Mouse (Mus musculus): ENCODE results near the gene Prss22. TPM values are rescaled to one million over a fixed set of nuclear protein-coding genes. Genes with fewer than 3 reads are reported as not detected.

The Prss22 gene
- polyA plus RNA-seq, 2 experiments, result not detected

DNA sequence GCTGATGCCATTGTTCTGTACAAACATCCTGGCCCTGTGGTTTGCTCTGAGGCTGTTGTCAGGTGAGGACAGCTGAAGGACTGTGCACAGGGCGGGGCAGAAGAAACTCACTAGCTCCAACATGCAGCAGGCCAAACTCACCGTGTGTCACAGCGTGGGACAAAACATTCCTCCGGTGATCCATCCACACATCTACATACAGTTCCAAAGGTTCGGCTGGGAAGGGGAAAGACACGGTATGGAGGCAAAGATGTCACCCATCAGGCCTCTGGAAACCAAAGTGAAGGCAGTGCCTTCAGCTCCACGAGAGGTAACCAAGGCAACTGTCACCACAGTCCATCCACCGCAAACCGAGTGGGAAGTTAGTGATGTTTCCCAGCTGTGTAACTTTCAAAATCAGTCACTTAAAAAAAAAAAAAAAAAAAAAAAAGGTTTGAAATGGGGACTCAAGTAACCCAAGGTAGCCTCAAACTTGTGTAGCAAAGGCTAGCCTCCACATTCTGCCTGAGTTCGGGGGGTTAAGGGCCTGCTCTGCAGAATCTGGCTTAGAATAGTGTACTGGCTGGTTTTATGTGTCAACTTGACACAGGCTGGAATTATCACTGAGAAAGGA, 17.5 kb downstream of the Prss22 start, which contains the start of gene Prss30:
TSS of gene Prss30 (minus strand) at position 270 of the 613 bp plus-strand sequence.
- no peak for DNase-seq (ENCODE audit: low read depth in 3 of 3, low spot score in 3 of 3)
- no peak for TF ChIP-seq CTCF (IDR thresholded peaks at IDR 0.05; ENCODE audit: low read depth)
- TF ChIP-seq EP300 (IDR thresholded peaks at IDR 0.05; ENCODE audit: low read depth), result no peak
- Histone ChIP-seq H3K4me3 (ENCODE audit: insufficient read depth in 1 of 2, low read depth in 2 of 2, low read length in 2 of 2) (no peak within 1 kb of the TSS), H3K9ac (replicated peaks) (no peak within 1 kb of the TSS), H3K36me3 (replicated peaks; ENCODE audit: control insufficient read depth, insufficient read depth, low read depth) (no peaks in the 10 kb centered on the region), H3K9me3 (ENCODE audit: control insufficient read depth, low read length) (no peaks in the 10 kb centered on the region), H3K27ac (no peak within 1 kb of the TSS), H3K4me1 (replicated peaks; ENCODE audit: control insufficient read depth in 2 of 2, insufficient read depth in 2 of 2, low read length in 1 of 2) (peaks cover 0 to 3% of the 10 kb centered on the region in 2 experiments; a peak in 1 of 4 replicates), H3K27me3 (ENCODE audit: control insufficient read depth, insufficient read depth, low read length) (no peaks in the 10 kb centered on the region), H3K4me2 (ENCODE audit: low read depth) (no peak within 1 kb of the TSS)
- WGBS (ENCODE audit: insufficient replicate concordance), result 56% methylated on average over 10 of the region's 10 CpGs
- no peak for ATAC-seq (ENCODE audit: insufficient read depth)

DNA sequence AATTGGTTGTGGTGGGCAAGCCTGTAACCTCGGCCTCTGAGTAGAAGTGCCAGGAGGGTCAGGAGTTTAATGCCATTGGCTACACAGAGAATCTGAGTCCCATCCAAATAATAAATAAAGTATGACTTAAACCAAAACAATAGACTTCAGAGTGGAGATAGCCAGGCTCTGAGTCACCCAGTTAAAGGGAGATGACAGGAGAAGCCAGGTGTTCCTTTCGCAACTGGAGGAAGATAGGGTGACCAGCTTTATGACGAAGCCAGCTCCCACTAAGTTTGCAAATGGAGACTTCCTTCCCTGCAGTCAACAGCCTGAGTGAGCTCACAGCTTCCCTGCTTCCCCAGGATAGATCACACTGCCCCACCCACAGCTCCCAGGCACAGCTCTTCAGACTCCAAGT, 18.4 kb downstream of the Prss22 start:
- H3K27me3 ChIP-seq (ENCODE audit: control insufficient read depth, insufficient read depth, low read length), result no peaks in the 10 kb centered on the region
- H3K4me2 ChIP-seq (ENCODE audit: low read depth), result no peak overlapping the region
- ATAC-seq (ENCODE audit: insufficient read depth) (no peak), DNase-seq (ENCODE audit: low read depth in 3 of 3, low spot score in 3 of 3) (no peak)
- no peaks in the 10 kb centered on the region for H3K36me3 ChIP-seq (replicated peaks; ENCODE audit: control insufficient read depth, insufficient read depth, low read depth)
- 51% methylated on average over 3 of the region's 3 CpGs for WGBS (ENCODE audit: insufficient replicate concordance)
- peaks cover 0 to 3% of the 10 kb centered on the region in 2 experiments; a peak in 1 of 4 replicates for H3K4me1 ChIP-seq (replicated peaks; ENCODE audit: control insufficient read depth in 2 of 2, insufficient read depth in 2 of 2, low read length in 1 of 2)
- no peak overlapping the region for H3K27ac ChIP-seq
- H3K9ac ChIP-seq (replicated peaks), result no peak overlapping the region
- no peak overlapping the region for H3K4me3 ChIP-seq (ENCODE audit: insufficient read depth in 1 of 2, low read depth in 2 of 2, low read length in 2 of 2)
- no peaks in the 10 kb centered on the region for H3K9me3 ChIP-seq (ENCODE audit: control insufficient read depth, low read length)
- TF ChIP-seq EP300 (IDR thresholded peaks at IDR 0.05; ENCODE audit: low read depth) (no peak), CTCF (IDR thresholded peaks at IDR 0.05; ENCODE audit: low read depth) (no peak)

DNA sequence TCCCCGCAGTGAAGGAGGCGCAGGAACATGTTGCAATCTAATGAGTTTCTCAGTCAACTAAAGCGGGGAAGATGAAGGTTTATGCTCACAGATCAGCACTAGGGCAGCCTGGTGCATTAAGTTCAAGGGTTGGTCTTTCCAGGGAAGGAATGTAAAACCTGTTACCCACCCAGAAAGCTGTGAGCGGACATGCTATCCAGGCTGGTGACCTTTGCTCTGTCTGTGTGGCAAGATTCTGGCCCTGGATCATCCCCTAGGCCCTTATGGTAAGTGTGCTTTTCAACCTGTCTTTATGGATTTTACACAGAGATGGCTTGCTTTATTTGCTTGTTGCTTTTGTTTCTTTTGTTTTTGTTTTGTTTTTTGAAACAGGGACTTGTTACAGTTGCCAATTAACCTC, 21.2 kb downstream of the Prss22 start:
- no peaks in the 10 kb centered on the region for H3K9me3 ChIP-seq (ENCODE audit: control insufficient read depth, low read length)
- no peak for ATAC-seq (ENCODE audit: insufficient read depth)
- WGBS (ENCODE audit: insufficient replicate concordance), result 64% methylated on average over 4 of the region's 4 CpGs
- H3K4me1 ChIP-seq (replicated peaks; ENCODE audit: control insufficient read depth in 2 of 2, insufficient read depth in 2 of 2, low read length in 1 of 2), result no peaks in the 10 kb centered on the region
- H3K27ac ChIP-seq, result no peak overlapping the region
- no peak for DNase-seq (ENCODE audit: low read depth in 3 of 3, low spot score in 3 of 3)
- no peak overlapping the region for H3K4me3 ChIP-seq (ENCODE audit: insufficient read depth in 1 of 2, low read depth in 2 of 2, low read length in 2 of 2)
- H3K9ac ChIP-seq (replicated peaks), result no peak overlapping the region
- TF ChIP-seq CTCF (IDR thresholded peaks at IDR 0.05; ENCODE audit: low read depth) (no peak), EP300 (IDR thresholded peaks at IDR 0.05; ENCODE audit: low read depth) (no peak)
- H3K27me3 ChIP-seq (ENCODE audit: control insufficient read depth, insufficient read depth, low read length), result no peaks in the 10 kb centered on the region
- no peak overlapping the region for H3K4me2 ChIP-seq (ENCODE audit: low read depth)
- H3K36me3 ChIP-seq (replicated peaks; ENCODE audit: control insufficient read depth, insufficient read depth, low read depth), result no peaks in the 10 kb centered on the region

DNA sequence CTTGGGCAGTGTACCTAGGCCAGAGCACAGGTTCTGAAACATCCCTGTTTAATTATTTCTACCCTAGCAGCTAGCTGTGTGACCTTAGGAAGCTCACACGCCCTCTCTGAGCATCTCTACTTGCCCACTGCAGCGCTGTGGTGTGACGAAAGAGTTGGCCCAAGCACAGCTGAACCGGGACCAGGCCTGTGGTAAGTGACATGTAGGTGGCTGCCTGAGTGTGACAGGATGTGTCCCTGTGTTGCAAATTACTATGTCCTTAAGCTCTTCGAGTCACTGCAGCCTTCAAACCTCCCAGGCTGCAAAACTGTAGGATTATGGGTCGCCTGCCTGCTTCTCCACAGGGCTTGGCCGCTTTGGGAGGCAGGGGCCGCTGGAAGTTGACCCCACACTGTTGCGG, 26.6 kb downstream of the Prss22 start:
- Histone ChIP-seq H3K27ac (no peak overlapping the region), H3K4me3 (ENCODE audit: insufficient read depth in 1 of 2, low read depth in 2 of 2, low read length in 2 of 2) (no peak overlapping the region), H3K9ac (replicated peaks) (no peak overlapping the region), H3K4me2 (ENCODE audit: low read depth) (no peak overlapping the region), H3K36me3 (replicated peaks; ENCODE audit: control insufficient read depth, insufficient read depth, low read depth) (no peaks in the 10 kb centered on the region), H3K9me3 (ENCODE audit: control insufficient read depth, low read length) (no peaks in the 10 kb centered on the region), H3K4me1 (replicated peaks; ENCODE audit: control insufficient read depth in 2 of 2, insufficient read depth in 2 of 2, low read length in 1 of 2) (no peaks in the 10 kb centered on the region; a peak in 1 of 4 replicates), H3K27me3 (ENCODE audit: control insufficient read depth, insufficient read depth, low read length) (no peaks in the 10 kb centered on the region)
- no peak for DNase-seq (ENCODE audit: low read depth in 3 of 3, low spot score in 3 of 3)
- WGBS (ENCODE audit: insufficient replicate concordance), result 61% methylated on average over 9 of the region's 9 CpGs
- ATAC-seq (ENCODE audit: insufficient read depth), result no peak
- no peak for TF ChIP-seq CTCF (IDR thresholded peaks at IDR 0.05; ENCODE audit: low read depth)
- no peak for TF ChIP-seq EP300 (IDR thresholded peaks at IDR 0.05; ENCODE audit: low read depth)

DNA sequence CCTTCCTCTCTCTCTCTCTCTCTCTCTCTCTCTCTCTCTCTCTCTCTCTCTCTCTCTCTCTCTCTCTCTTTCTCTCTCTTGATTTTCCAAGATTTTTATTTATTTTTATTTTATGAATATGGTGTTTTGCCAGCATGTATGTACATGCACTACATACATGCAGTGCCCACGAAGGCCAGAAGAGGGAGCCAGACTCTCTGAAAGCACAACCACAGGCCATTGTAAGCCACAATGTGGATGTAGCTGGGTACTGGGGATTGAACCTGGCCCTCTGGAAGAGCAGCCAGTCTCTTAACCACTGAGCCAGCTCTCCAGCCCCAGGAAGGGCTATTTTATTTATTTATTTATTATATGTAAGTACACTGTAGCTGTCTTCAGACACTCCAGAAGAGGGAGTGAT, 28.7 kb downstream of the Prss22 start:
- no peaks in the 10 kb centered on the region for H3K36me3 ChIP-seq (replicated peaks; ENCODE audit: control insufficient read depth, insufficient read depth, low read depth)
- no peak overlapping the region for H3K4me3 ChIP-seq (ENCODE audit: insufficient read depth in 1 of 2, low read depth in 2 of 2, low read length in 2 of 2)
- no peaks in the 10 kb centered on the region for H3K9me3 ChIP-seq (ENCODE audit: control insufficient read depth, low read length)
- no peak overlapping the region for H3K27ac ChIP-seq
- H3K4me2 ChIP-seq (ENCODE audit: low read depth), result no peak overlapping the region
- DNase-seq (ENCODE audit: low read depth in 3 of 3, low spot score in 3 of 3) (peak; percentile 29 to 35 (median 31)), ATAC-seq (ENCODE audit: insufficient read depth) (no peak)
- H3K4me1 ChIP-seq (replicated peaks; ENCODE audit: control insufficient read depth in 2 of 2, insufficient read depth in 2 of 2, low read length in 1 of 2), result no peaks in the 10 kb centered on the region; a peak in 1 of 4 replicates
- H3K9ac ChIP-seq (replicated peaks), result no peak overlapping the region
- no peaks in the 10 kb centered on the region for H3K27me3 ChIP-seq (ENCODE audit: control insufficient read depth, insufficient read depth, low read length)
- TF ChIP-seq CTCF (IDR thresholded peaks at IDR 0.05; ENCODE audit: low read depth) (peak; percentile 83), EP300 (IDR thresholded peaks at IDR 0.05; ENCODE audit: low read depth) (no peak)
- WGBS (ENCODE audit: insufficient replicate concordance), result 0% methylated on average over 1 of the region's 1 CpGs

All from liver, embryonic 14.5 days (tissue).